Mouse (Mus musculus) olfactory bulb, adult 2 months (tissue): ENCODE measurements around the gene Fbxw25. TPM values are rescaled to one million over a fixed set of nuclear protein-coding genes. Genes with fewer than 3 reads are reported as not detected.
"Not testable (repeated sequence)": the region's sequence is repeated elsewhere in the genome, so short reads cannot be mapped to it uniquely, and the experiment has no call there.

Experiments used
- H3K27ac ChIP-seq: fragments of 200-500 bp; 2 replicates; pipeline ENCODE4 v1.5.1; 2012; ENCODE audit warnings: low read depth, low read length; ENCODE audit not compliant: insufficient read depth
- H3K4me1 ChIP-seq: fragments of 200-500 bp; 2 replicates; pipeline ENCODE4 v1.6.1; 2012; ENCODE audit warnings: low read length; ENCODE audit not compliant: control insufficient read depth, insufficient read depth
- H3K4me3 ChIP-seq: fragments of 200-500 bp; 2 replicates; pipeline ENCODE4 v1.5.1; 2012; ENCODE audit warnings: mild to moderate bottlenecking, low read depth, low read length, moderate library complexity; ENCODE audit not compliant: insufficient read depth
- CTCF ChIP-seq: fragments of 200-500 bp; IDR thresholded peaks from 2 replicates; pipeline ENCODE4 v1.5.1; 2012; ENCODE audit warnings: low read depth, mild to moderate bottlenecking, low read length, moderate library complexity; ENCODE audit not compliant: insufficient read depth
- POLR2A ChIP-seq: fragments of 200-500 bp; IDR thresholded peaks from 2 replicates; pipeline ENCODE4 v1.6.1; 2012; ENCODE audit warnings: mild to moderate bottlenecking, low read depth, low read length, moderate library complexity; ENCODE audit not compliant: insufficient read depth
- WGBS: fragments of 180-500 bp; shearing (Covaris S2); methylation state at CpG from one replicate; pipeline ENCODE4 v1.1.7; 2018; 5-methylcytosine and 5-hydroxymethylcytosine counted together
- polyA plus RNA-seq: library from polyadenylated mRNA; stranded (reverse); fragments of >200 nt; gene quantifications from 2 replicates; pipeline ENCODE4 v1.2.4, GENCODE M21; 2012; ENCODE audit warnings: low replicate concordance; ENCODE audit not compliant: missing spikeins, insufficient read depth, insufficient read length

Fbxw25 gene
- not detected in 2 replicates for polyA plus RNA-seq

DNA sequence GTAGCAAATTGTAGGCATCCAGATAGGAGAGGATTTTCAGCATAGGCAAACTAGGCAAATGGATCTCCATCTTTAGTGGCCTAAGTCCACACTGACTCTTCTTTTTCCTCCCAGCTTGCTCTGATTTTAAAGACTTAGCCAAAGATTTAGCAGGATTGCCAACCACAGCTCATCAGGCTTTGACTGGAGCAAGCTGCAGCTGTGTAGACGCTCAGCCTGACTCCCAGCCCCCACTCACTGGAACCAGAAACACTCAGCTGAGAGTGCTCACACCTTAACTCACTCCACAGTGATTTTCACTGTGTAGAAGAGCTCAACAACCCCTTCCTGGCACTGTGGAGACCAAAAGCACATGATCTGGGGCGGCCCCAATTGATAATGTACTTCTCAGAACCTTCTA, at the start of gene Fbxw25:
Gene Fbxw25 (minus strand): TSS at position 101 of the 400 bp plus-strand sequence.
- WGBS = 76% methylated on average over 2 of the region's 2 CpGs
- not testable (repeated sequence) for H3K4me1 ChIP-seq, H3K4me3 ChIP-seq, H3K27ac ChIP-seq

DNA sequence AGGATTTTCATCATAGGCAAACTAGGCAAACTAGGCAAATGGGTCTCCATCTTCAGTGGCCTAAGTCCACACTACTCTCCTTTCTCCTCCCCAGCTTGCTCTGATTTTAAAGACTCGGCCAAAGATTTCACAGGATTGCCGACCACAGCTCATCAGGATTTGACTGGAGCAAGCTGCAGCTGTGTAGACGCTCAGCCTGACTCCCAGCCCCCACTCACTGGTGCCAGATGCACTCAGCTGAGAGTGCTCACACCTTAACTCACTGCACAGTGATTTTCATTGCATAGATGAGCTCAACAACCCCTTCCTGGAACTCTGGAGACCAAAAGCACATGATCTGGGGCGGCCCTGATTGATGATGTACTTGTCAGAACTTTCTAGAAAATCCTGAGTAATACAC, 38.1 kb upstream of the Fbxw25 start, which contains the start of gene Fbxw18:
Gene Fbxw18 (minus strand): TSS at position 101 of the 400 bp plus-strand sequence.
- not testable (repeated sequence) for H3K27ac ChIP-seq, H3K4me1 ChIP-seq, H3K4me3 ChIP-seq
- 74% methylated on average over 4 of the region's 4 CpGs for WGBS

DNA sequence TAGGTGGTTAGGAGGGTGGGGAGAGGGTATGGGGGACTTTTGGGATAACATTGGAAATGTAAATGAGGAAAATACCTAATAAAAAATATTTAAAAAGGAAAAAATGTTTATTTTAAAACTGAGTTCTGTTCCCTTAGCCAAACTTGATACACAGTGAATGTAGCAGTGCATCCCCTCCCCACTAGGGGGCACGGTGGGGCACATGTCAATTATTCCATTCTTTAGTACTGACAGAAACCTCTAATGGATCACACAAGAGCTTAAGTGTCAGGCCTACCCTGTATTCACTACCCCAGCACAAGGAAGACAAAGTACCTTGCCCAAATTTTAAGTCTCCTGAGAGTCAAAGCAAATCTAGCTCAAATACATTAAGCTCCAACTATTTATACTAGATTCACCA, 20.8 kb upstream of the Fbxw25 start:
- Histone ChIP-seq H3K4me1 (no peaks in the 10 kb centered on the region), H3K4me3 (no peak overlapping the region), H3K27ac (no peak overlapping the region)
- TF ChIP-seq CTCF (no peak), POLR2A (no peak)
- 0% methylated on average over 1 of the region's 1 CpGs for WGBS

DNA sequence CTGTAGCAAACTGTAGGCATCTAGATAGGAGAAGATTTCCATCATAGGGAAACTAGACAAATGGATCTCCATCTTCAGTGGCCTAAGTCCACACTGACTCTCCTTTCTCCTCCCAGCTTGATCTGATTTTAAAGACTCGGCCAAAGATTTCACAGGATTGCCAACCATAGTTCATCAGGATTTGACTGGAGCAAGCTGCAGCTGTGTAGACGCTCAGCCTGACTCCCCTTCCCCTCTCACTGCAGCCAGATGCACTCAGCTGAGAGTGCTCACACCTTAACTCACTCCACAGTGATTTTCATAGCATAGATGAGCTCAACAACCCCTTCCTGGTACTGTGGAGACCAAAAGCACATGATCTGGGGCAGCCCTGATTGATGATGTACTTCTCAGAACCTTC, 38.5 kb downstream of the Fbxw25 start, which contains the start of gene Fbxw24:
Gene Fbxw24 (minus strand): TSS at position 101 of the 400 bp plus-strand sequence.
- not testable (repeated sequence) for H3K4me1 ChIP-seq, H3K27ac ChIP-seq, H3K4me3 ChIP-seq
- WGBS = 82% methylated on average over 2 of the region's 2 CpGs

DNA sequence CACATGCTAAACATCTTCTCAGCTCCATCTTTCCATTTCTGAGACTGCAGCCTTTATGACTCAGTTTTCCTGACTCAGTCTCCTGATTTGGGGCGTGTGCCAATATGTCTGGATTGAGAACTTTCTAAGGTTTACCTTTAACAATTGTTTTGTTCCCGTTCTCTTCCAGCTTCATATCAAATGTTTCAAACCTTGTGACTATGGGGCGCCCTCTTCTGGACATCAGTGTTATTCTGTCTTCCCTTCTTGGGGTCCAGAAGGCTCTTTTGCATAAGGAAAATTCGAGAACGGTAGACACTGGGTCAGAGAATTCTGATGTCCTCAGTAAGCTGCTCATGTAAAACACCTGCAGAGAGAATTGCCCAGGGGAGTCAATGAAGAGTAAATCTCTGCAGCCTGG, 57.6 kb downstream of the Fbxw25 start:
- H3K4me3 ChIP-seq, H3K27ac ChIP-seq, H3K4me1 ChIP-seq: not testable (repeated sequence)
- WGBS = 26% methylated on average over 5 of the region's 5 CpGs

DNA sequence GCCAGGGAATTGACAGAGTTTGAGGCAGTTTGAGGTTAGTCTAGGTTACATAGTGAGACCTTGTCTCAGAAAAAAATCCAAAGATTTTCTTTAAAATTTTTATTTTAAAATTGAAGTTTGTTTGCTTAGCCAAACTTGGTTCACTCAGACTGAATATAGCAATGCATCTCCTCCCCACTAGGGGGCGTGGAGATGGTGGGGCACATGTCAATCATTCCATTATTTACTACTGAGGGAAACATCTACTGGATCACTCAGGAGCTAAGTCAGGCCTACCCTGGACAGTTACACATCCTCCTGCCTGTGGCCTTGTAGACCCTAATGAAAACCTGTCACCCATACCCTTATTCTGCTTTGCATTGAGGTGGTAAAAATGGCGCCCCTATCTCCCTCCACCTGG, 62.3 kb downstream of the Fbxw25 start:
- not testable (repeated sequence) for H3K27ac ChIP-seq, H3K4me1 ChIP-seq, H3K4me3 ChIP-seq
- WGBS = 60% methylated on average over 2 of the region's 2 CpGs

DNA sequence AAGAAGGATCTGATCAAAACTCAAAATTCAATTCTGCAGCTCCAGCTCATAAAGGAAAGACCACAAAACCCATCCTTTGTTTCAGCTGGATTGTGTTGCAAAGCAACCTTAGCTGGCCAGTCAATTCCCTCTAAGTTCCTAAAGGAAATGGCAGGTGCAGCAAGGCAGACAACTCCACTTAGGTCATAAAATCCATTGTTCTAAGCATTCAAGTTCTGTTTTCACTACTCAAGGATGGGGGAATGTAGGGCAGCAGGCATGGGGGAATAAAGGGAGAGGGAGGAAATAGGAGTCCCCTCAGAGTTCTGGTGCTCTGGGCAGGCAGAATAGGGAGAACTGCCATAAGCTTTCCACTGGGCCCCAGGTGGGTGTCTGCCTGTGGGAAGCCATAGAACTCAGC, 67.2 kb downstream of the Fbxw25 start:
- Histone ChIP-seq H3K4me3 (no peak overlapping the region), H3K27ac (no peak overlapping the region), H3K4me1 (no peaks in the 10 kb centered on the region)
- TF ChIP-seq CTCF (no peak), POLR2A (no peak)

Other genes starting within 250 kb of the Fbxw25 start
- gene Fbxw16, start 215.5 kb downstream of the Fbxw25 start, polyA plus RNA-seq = not detected in 2 replicates
- gene Fbxw19, start 168.8 kb downstream of the Fbxw25 start, polyA plus RNA-seq = not detected in 2 replicates
- gene Fbxw15, start 96.4 kb downstream of the Fbxw25 start, polyA plus RNA-seq = not detected in 2 replicates
- gene Fbxw24, start 38.6 kb downstream of the Fbxw25 start, polyA plus RNA-seq = not detected in 2 replicates
- gene Fbxw18, start 38.0 kb upstream of the Fbxw25 start, polyA plus RNA-seq = not detected in 2 replicates
- gene Fbxw26, start 81.4 kb upstream of the Fbxw25 start, polyA plus RNA-seq = not detected in 2 replicates
- not detected in 2 replicates for gene Fbxw27, start 126.0 kb upstream of the Fbxw25 start, polyA plus RNA-seq
- gene Spink8, start 147.6 kb upstream of the Fbxw25 start, polyA plus RNA-seq = not detected in 2 replicates
- not detected in 2 replicates for gene Nme6, start 168.1 kb upstream of the Fbxw25 start, polyA plus RNA-seq
- not detected in 2 replicates for gene Camp, start 185.0 kb upstream of the Fbxw25 start, polyA plus RNA-seq
- gene Cdc25a, start 210.9 kb upstream of the Fbxw25 start, polyA plus RNA-seq = not detected in 2 replicates